Mouse (Mus musculus) liver, postnatal 0 days (tissue): ENCODE results near the gene Usp45.

ENCODE experiments used
- CTCF ChIP-seq: sonication (generic); IDR thresholded peaks from 2 replicates; pipeline ENCODE4 v1.5.1; 2016; ENCODE audit warnings: antibody characterized with exemption, low read depth
- EP300 ChIP-seq: IDR thresholded peaks from 2 replicates; pipeline ENCODE4 v1.6.1; 2016; ENCODE audit warnings: antibody characterized with exemption, low read depth, mild to moderate bottlenecking

- TF ChIP-seq CTCF = no peak
- TF ChIP-seq EP300 = no peak
Observed at GRCm38 (mm10) chr4:21848287-21848630, 81.3 kb downstream of the Usp45 start.
